10 mouse cellular contexts compared by ENCODE assay signal in genomic region chr10:62313885-62314424, GRCm38 (mm10).
DNase-seq lines count a peak whose midpoint lies in the region; ATAC-seq lines count a peak whose summit lies in the region.
"Had no signal": no experiment of that assay in that cellular context is flagged by ENCODE, and none has a peak within 500 bp of the region (broad histone marks: within the 10 kb centered on the region; RNA-seq: fewer than 3 reads in every experiment).

No protein-coding gene starts in this region.

- 48% methylated on average over 15 of the region's 15 CpGs for WGBS in lung, embryonic 15.5 days
- 50% methylated on average over 15 of the region's 15 CpGs for WGBS in heart, embryonic 14.5 days

- no peak overlapping the region for H3K4me2 ChIP-seq in lung, embryonic 15.5 days
- no peak overlapping the region for H3K4me2 ChIP-seq in heart, embryonic 14.5 days (ENCODE audit: low read length)
- H3K4me2 ChIP-seq: limb, embryonic 12.5 days; neural tube, embryonic 12.5 days had no signal

- peaks cover 20% of the 10 kb centered on the region for H3K4me1 ChIP-seq in lung, embryonic 15.5 days
- peaks cover 33 to 45% of the 10 kb centered on the region in 2 experiments for H3K4me1 ChIP-seq in heart, embryonic 14.5 days (ENCODE audit: control insufficient read depth in 2 of 2, insufficient read depth in 2 of 2, low read length in 2 of 2)

- no peak overlapping the region for H3K4me3 ChIP-seq in lung, embryonic 15.5 days
- H3K4me3 ChIP-seq in heart, embryonic 14.5 days (ENCODE audit: control insufficient read depth in 1 of 2, insufficient read depth in 1 of 2, low read depth in 1 of 2, low read length in 2 of 2), result no peak overlapping the region
- H3K4me3 ChIP-seq: limb, embryonic 12.5 days; neural tube, embryonic 12.5 days had no signal

- peak; percentile 24; the same call in 1 of the 2 replicates for ATAC-seq in lung, embryonic 15.5 days (ENCODE audit: borderline replicate concordance, extremely low read depth, low FRiP score, low TSS enrichment)
- no peak for ATAC-seq in heart, embryonic 14.5 days (ENCODE audit: insufficient number of reproducible peaks, insufficient read depth, low FRiP score, low read depth)
- ATAC-seq: forebrain, embryonic 14.5 days had no signal

- H3K9ac ChIP-seq in lung, embryonic 15.5 days, result no peak overlapping the region
- peak overlapping the region; percentile 31; the same call in 1 of the 2 replicates for H3K9ac ChIP-seq in heart, embryonic 14.5 days (ENCODE audit: low read length)
- H3K9ac ChIP-seq: limb, embryonic 12.5 days; neural tube, embryonic 12.5 days had no signal

- no peak for DNase-seq in lung, postnatal 25 days (ENCODE audit: low spot score)
- DNase-seq in adrenal gland, postnatal 36 days, result peak; percentile 33 to 37
- peak; percentile 58 to 71 for DNase-seq in kidney, postnatal 4 days
- no peak for DNase-seq in layer of hippocampus, postnatal 14 days (ENCODE audit: low spot score in 2 of 2)
- no peak for DNase-seq in layer of hippocampus, postnatal 10 days (ENCODE audit: low spot score in 2 of 2)

- H3K36me3 ChIP-seq in lung, embryonic 15.5 days, result no peaks in the 10 kb centered on the region
- peaks cover 47% of the 10 kb centered on the region for H3K36me3 ChIP-seq in heart, embryonic 14.5 days (ENCODE audit: control insufficient read depth, insufficient read depth, low read length)
- H3K36me3 ChIP-seq: limb, embryonic 12.5 days; neural tube, embryonic 12.5 days had no signal

- H3K27ac ChIP-seq in lung, embryonic 15.5 days, result no peak overlapping the region
- peak overlapping the region in 1 of 2 experiments; percentile 39; a peak in 2 of 4 replicates for H3K27ac ChIP-seq in heart, embryonic 14.5 days (replicated peaks in 1 of 2; ENCODE audit: control insufficient read depth in 1 of 2, insufficient read depth in 1 of 2, low read depth in 2 of 2, low read length in 2 of 2)
- H3K27ac ChIP-seq: limb, embryonic 12.5 days; neural tube, embryonic 12.5 days had no signal

- H3K9me3 ChIP-seq in lung, embryonic 15.5 days, result no peaks in the 10 kb centered on the region
- H3K9me3 ChIP-seq in heart, embryonic 14.5 days (ENCODE audit: control insufficient read depth, low read length), result no peaks in the 10 kb centered on the region
- H3K9me3 ChIP-seq: limb, embryonic 12.5 days; neural tube, embryonic 12.5 days had no signal

- no peaks in the 10 kb centered on the region for H3K27me3 ChIP-seq in lung, embryonic 15.5 days
- H3K27me3 ChIP-seq in heart, embryonic 14.5 days (ENCODE audit: control insufficient read depth, insufficient read depth, low read length), result no peaks in the 10 kb centered on the region
- H3K27me3 ChIP-seq: limb, embryonic 12.5 days; neural tube, embryonic 12.5 days had no signal

Comparison
In these comparisons a context has a peak if more than half of its experiments do, and no peak if none do; other contexts are left out.
1. DNase-seq: peak in adrenal gland, postnatal 36 days (2 of 2) and kidney, postnatal 4 days (2 of 2); none in lung, postnatal 25 days (single experiment), layer of hippocampus, postnatal 14 days (0 of 2) and layer of hippocampus, postnatal 10 days (0 of 2).